Mouse (Mus musculus): ENCODE measurements around the gene Dusp22.

DNA sequence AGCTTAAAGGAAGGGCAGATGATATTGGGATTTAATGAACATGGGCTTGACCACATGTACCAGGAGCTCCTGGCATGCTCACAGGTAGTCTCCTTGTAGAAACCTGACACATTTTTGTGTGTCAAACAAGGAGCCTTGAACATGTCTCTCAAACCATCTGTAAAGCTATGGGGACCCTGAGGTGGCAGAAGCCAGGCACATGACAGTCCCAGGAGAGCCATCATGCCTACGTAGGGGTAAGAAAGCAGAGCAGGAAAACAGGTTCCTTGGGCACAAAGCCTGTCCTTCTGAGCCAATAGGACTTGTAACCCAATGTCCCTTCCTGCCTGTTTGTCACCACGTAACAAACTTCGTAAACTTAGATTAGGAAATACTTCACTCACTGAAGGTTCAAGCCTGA lies 51.9 kb downstream of the Dusp22 start:
- TF ChIP-seq CTCF (IDR thresholded peaks at IDR 0.05; ENCODE audit: control insufficient read depth, insufficient read depth, insufficient replicate concordance, low read depth, low read length) = no peak
- TF ChIP-seq POLR2A (IDR thresholded peaks at IDR 0.05; ENCODE audit: control insufficient read depth, low read depth, low read length) = no peak

All from testis, adult 2 months (tissue).